13 mouse cellular contexts compared by ENCODE assay signal in genomic region chr16:27420982-27421381, GRCm38 (mm10).
"Had no signal": no experiment of that assay in that cellular context is flagged by ENCODE, and none has a peak within 500 bp of the region (broad histone marks: within the 10 kb centered on the region; RNA-seq: fewer than 3 reads in every experiment).

No protein-coding gene starts in this region.

- DNase-seq: forebrain, postnatal 0 days; gastrocnemius, postnatal 14 days; gastrocnemius, postnatal 36 days; heart, adult 11 months; heart, adult 2 months; heart, postnatal 14 days; heart, postnatal 36 days; kidney, adult 11 months; kidney, adult 8-10 months; kidney, postnatal 10 days; kidney, postnatal 25 days; kidney, postnatal 4 days; liver had no signal
